Mouse (Mus musculus) bone marrow, adult 2 months (tissue): ENCODE data around the gene Atf5. TPM values are rescaled to one million over a fixed set of nuclear protein-coding genes. Genes with fewer than 3 reads are reported as not detected.

Experiments
- H3K27ac ChIP-seq: fragments of 200-500 bp; 2 replicates; pipeline ENCODE4 v1.5.1; 2012; ENCODE audit warnings: low read depth, mild to moderate bottlenecking, control low read depth, inconsistent platforms, low read length; ENCODE audit not compliant: control insufficient read depth, poor library complexity, insufficient read depth
- H3K4me1 ChIP-seq: fragments of 200-500 bp; 2 replicates; pipeline ENCODE4 v1.6.1; 2011; ENCODE audit warnings: low read length; ENCODE audit not compliant: control insufficient read depth, insufficient read depth
- H3K4me3 ChIP-seq: fragments of 200-500 bp; replicated peaks from 2 replicates; pipeline ENCODE3; 2011; ENCODE audit warnings: mild to moderate bottlenecking, low read depth, low read length, control low read depth; ENCODE audit not compliant: control insufficient read depth
- CTCF ChIP-seq: fragments of 200-500 bp; IDR thresholded peaks from 2 replicates; pipeline ENCODE4 v1.5.1; 2011; ENCODE audit warnings: low read length, control low read depth; ENCODE audit not compliant: control insufficient read depth, insufficient read depth
- POLR2A ChIP-seq: fragments of 200-500 bp; IDR thresholded peaks from 2 replicates; pipeline ENCODE4 v1.6.1; 2011; ENCODE audit warnings: low read depth, mild to moderate bottlenecking, control low read depth, low read length, borderline replicate concordance; ENCODE audit not compliant: control insufficient read depth
- WGBS: fragments of 180-500 bp; shearing (Covaris S2); methylation state at CpG from one replicate; pipeline ENCODE4 v1.1.7; 2018; 5-methylcytosine and 5-hydroxymethylcytosine counted together
- polyA plus RNA-seq: library from polyadenylated mRNA; stranded (reverse); fragments of >200 nt; gene quantifications from 2 replicates; pipeline ENCODE4 v1.2.4, GENCODE M21; 2011; ENCODE audit warnings: low replicate concordance; ENCODE audit not compliant: missing spikeins, insufficient read depth, insufficient read length

The Atf5 gene
- polyA plus RNA-seq, 1 experiment: 32.7 TPM

- H3K4me3 ChIP-seq: no peak overlapping the region
- 63% methylated on average over 7 of the region's 7 CpGs for WGBS
- H3K27ac ChIP-seq: no peak overlapping the region
- TF ChIP-seq POLR2A (no peak), CTCF (peak; percentile 28; the same call in 1 of the 2 replicates)
- peaks cover 7% of the 10 kb centered on the region for H3K4me1 ChIP-seq
These were observed 5.4 kb upstream of the Atf5 start for GRCm38 (mm10) chr7:44821666-44822448.

GRCm38 (mm10) chr7:44820525-44820924, 4.1 kb upstream of the Atf5 start:
- WGBS: 69% methylated on average over 3 of the region's 3 CpGs
- H3K27ac ChIP-seq: no peak overlapping the region
- no peak overlapping the region for H3K4me3 ChIP-seq
- TF ChIP-seq CTCF (no peak), POLR2A (no peak)
- peaks cover 7% of the 10 kb centered on the region for H3K4me1 ChIP-seq

- Histone ChIP-seq H3K4me3 (no peak overlapping the region), H3K4me1 (peaks cover 9% of the 10 kb centered on the region), H3K27ac (no peak overlapping the region)
- 35% methylated on average over 5 of the region's 5 CpGs for WGBS
- TF ChIP-seq POLR2A: no peak
- TF ChIP-seq CTCF: no peak
These were observed 3.4 kb upstream of the Atf5 start for GRCm38 (mm10) chr7:44819863-44820262.

GRCm38 (mm10) chr7:44819391-44819790, 2.9 kb upstream of the Atf5 start:
- TF ChIP-seq POLR2A (no peak), CTCF (no peak)
- 79% methylated on average over 2 of the region's 2 CpGs for WGBS
- Histone ChIP-seq H3K4me1 (peaks cover 9% of the 10 kb centered on the region), H3K4me3 (no peak overlapping the region), H3K27ac (no peak overlapping the region)

GRCm38 (mm10) chr7:44818751-44819235, 2.3 kb upstream of the Atf5 start:
- Histone ChIP-seq H3K4me1 (peaks cover 9% of the 10 kb centered on the region), H3K27ac (peak overlapping the region; percentile 20; the same call in 1 of the 2 replicates), H3K4me3 (peak overlapping the region; percentile 14)
- WGBS: 37% methylated on average over 6 of the region's 6 CpGs
- TF ChIP-seq POLR2A (no peak), CTCF (no peak)

GRCm38 (mm10) chr7:44818164-44818563, 1.7 kb upstream of the Atf5 start:
- 28% methylated on average over 2 of the region's 2 CpGs for WGBS
- Histone ChIP-seq H3K4me1 (peaks cover 9% of the 10 kb centered on the region), H3K27ac (no peak overlapping the region), H3K4me3 (no peak overlapping the region)
- TF ChIP-seq CTCF (no peak), POLR2A (no peak)

GRCm38 (mm10) chr7:44817441-44817840, 983 bp upstream of the Atf5 start:
- Histone ChIP-seq H3K27ac (no peak overlapping the region), H3K4me1 (peaks cover 8% of the 10 kb centered on the region), H3K4me3 (peak overlapping the region; percentile 89)
- WGBS: 15% methylated on average over 3 of the region's 3 CpGs
- TF ChIP-seq POLR2A: no peak
- TF ChIP-seq CTCF: no peak

- WGBS: under 1% methylated on average over 62 of the region's 62 CpGs
- Histone ChIP-seq H3K4me1 (peaks cover 8% of the 10 kb centered on the region), H3K27ac (peak within 1 kb of the TSS; percentile 76), H3K4me3 (peak within 1 kb of the TSS; percentile 89)
- TF ChIP-seq POLR2A (peak; percentile 85), CTCF (no peak)
These were observed 563 bp downstream of the Atf5 start, which contains the start of the genes Nup62 and Il4i1 for GRCm38 (mm10) chr7:44815721-44816469. Nup62 (plus strand) TSS chr7:44816088. Il4i1 (plus strand) TSS chr7:44816387.
